Mouse (Mus musculus) myocyte (in vitro differentiated cells): ENCODE data around the gene Bdkrb2. TPM values are rescaled to one million over a fixed set of nuclear protein-coding genes. Genes with fewer than 3 reads are reported as not detected.

ENCODE experiments used
- H3K27me3 ChIP-seq: one replicate; pipeline ENCODE4 v1.6.1; 2011; ENCODE audit not compliant: control insufficient read depth, insufficient read depth, insufficient read length
- H3K36me3 ChIP-seq: one replicate; pipeline ENCODE4 v1.6.1; 2011; ENCODE audit not compliant: control insufficient read depth, insufficient read depth
- H3K4me2 ChIP-seq: one replicate; pipeline ENCODE4 v1.6.1; 2011; ENCODE audit warnings: low read depth, control low read depth
- H3K4me3 ChIP-seq: one replicate; pipeline ENCODE4 v1.5.1; 2011; ENCODE audit warnings: mild to moderate bottlenecking, control low read depth, moderate library complexity
- H3K79me2 ChIP-seq: one replicate; pipeline ENCODE4 v1.6.1; 2011; ENCODE audit not compliant: control insufficient read depth, insufficient read depth
- H3ac ChIP-seq: one replicate; pipeline ENCODE4 v1.6.1; 2011; ENCODE audit not compliant: control insufficient read depth, insufficient read length
- CEBPB ChIP-seq: IDR thresholded peaks from 2 replicates; pipeline ENCODE4 v1.6.1; 2011; ENCODE audit warnings: mild to moderate bottlenecking, moderate library complexity; ENCODE audit not compliant: poor library complexity, insufficient read depth, severe bottlenecking
- E2F4 ChIP-seq: IDR thresholded peaks from one replicate; pipeline ENCODE4 v1.6.1; 2011; ENCODE audit warnings: mild to moderate bottlenecking, control low read depth, moderate library complexity; ENCODE audit not compliant: insufficient read depth
- MAX ChIP-seq: IDR thresholded peaks from one replicate; pipeline ENCODE4 v1.6.1; 2011; ENCODE audit warnings: low read depth, mild to moderate bottlenecking, control low read depth
- MYOD1 ChIP-seq, 3 experiments: IDR thresholded peaks; one replicate each; pipeline ENCODE4 v1.6.1; 2011; ENCODE audit warnings: control low read depth in 2 of 3, low read depth in 2 of 3, mild to moderate bottlenecking in 2 of 3, moderate library complexity in 1 of 3; ENCODE audit not compliant: insufficient read length in 2 of 3, control insufficient read depth in 1 of 3
- MYOG ChIP-seq, 3 experiments: IDR thresholded peaks; one replicate each; pipeline ENCODE4 v1.6.1; 2011; ENCODE audit warnings: control low read depth in 2 of 3, low read depth in 2 of 3, mild to moderate bottlenecking in 2 of 3; ENCODE audit not compliant: insufficient read length in 2 of 3, control insufficient read depth in 1 of 3, insufficient read depth in 1 of 3
- POLR2A ChIP-seq: IDR thresholded peaks from one replicate; pipeline ENCODE4 v1.6.1; 2011; ENCODE audit warnings: low read depth, mild to moderate bottlenecking, control low read depth, moderate library complexity; ENCODE audit not compliant: insufficient read length
- POLR2AphosphoS2 ChIP-seq: IDR thresholded peaks from one replicate; pipeline ENCODE4 v1.6.1; 2011; ENCODE audit warnings: low read depth, control low read depth; ENCODE audit not compliant: insufficient read length
- REST ChIP-seq: IDR thresholded peaks from one replicate; pipeline ENCODE4 v1.6.1; 2011; ENCODE audit warnings: mild to moderate bottlenecking, control low read depth, moderate library complexity; ENCODE audit not compliant: insufficient read depth, insufficient read length
- SRF ChIP-seq: IDR thresholded peaks from one replicate; pipeline ENCODE4 v1.6.1; 2011; ENCODE audit warnings: low read depth; ENCODE audit not compliant: control insufficient read depth, insufficient read length
- TCF12 ChIP-seq: IDR thresholded peaks from one replicate; pipeline ENCODE4 v1.6.1; 2011; ENCODE audit warnings: mild to moderate bottlenecking, control low read depth; ENCODE audit not compliant: poor library complexity, insufficient read depth, severe bottlenecking
- TCF3 ChIP-seq: IDR thresholded peaks from one replicate; pipeline ENCODE4 v1.6.1; 2011; ENCODE audit warnings: low read depth, control low read depth; ENCODE audit not compliant: insufficient read length
- USF1 ChIP-seq: IDR thresholded peaks from one replicate; pipeline ENCODE4 v1.6.1; 2011; ENCODE audit warnings: low read depth, mild to moderate bottlenecking, control low read depth, moderate library complexity
- polyA plus RNA-seq: library from polyadenylated mRNA; unstranded; fragments of >200 nt; fragmentation: generic; extraction: Trizol; gene quantifications from one replicate; pipeline ENCODE4 v1.2.1, GENCODE M21; 2012; ENCODE audit warnings: missing spikeins

Bdkrb2 gene
- polyA plus RNA-seq, 1 experiment: 2.2 TPM

DNA sequence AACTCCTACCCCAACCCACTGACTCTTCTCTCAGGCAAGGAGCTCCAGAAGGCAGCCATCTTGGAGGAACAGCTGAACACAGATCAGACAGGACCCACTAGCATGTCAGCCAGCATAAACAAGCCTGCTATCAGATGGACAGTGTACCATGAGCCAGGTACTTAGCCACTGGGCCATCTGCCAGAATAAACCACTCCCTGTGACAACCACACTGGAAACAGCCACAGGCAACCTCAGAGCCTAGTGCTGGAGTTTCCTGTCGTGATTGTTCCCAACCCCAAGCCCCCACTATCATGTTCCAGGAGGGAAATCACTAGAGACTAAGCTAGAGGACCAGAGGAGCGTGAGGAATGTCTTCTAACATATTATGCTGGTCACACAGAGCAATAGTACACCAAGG is 39.3 kb upstream of the Bdkrb2 start:
- H3K36me3 ChIP-seq: no peaks in the 10 kb centered on the region
- no peak overlapping the region for H3K4me3 ChIP-seq
- no peaks in the 10 kb centered on the region for H3K79me2 ChIP-seq
- no peak overlapping the region for H3ac ChIP-seq
- H3K4me2 ChIP-seq: no peak overlapping the region
- TF ChIP-seq USF1 (no peak), TCF3 (no peak), MAX (no peak), POLR2AphosphoS2 (no peak), TCF12 (no peak), SRF (no peak), REST (no peak), MYOD1 (IDR thresholded peaks at IDR 0.05; ENCODE audit: control insufficient read depth in 1 of 3, insufficient read length in 2 of 3, low read depth in 2 of 3) (no peak), POLR2A (no peak), E2F4 (no peak), MYOG (IDR thresholded peaks at IDR 0.05; ENCODE audit: control insufficient read depth in 1 of 3, insufficient read depth in 1 of 3, insufficient read length in 2 of 3, low read depth in 2 of 3) (no peak), CEBPB (no peak)
- H3K27me3 ChIP-seq: no peaks in the 10 kb centered on the region

DNA sequence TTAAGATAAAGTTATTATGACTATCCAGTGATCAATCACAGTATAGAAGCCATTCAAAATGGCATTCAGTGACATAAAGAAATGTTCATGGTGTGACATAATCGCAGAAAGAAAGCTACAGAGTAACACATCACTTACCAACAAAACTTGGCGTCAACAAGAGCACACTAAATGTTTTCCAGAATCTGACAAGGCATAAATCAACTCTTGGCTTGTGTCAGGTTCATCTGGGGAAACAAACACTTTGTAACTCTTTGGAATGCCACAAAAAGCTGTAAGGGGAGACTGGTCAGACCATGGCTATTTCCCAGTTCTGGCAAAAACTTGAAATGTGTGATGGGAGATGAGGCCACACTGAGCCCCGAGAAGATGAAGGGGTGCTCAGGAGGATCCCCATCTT is 36.8 kb upstream of the Bdkrb2 start:
- Histone ChIP-seq H3K36me3 (no peaks in the 10 kb centered on the region), H3K27me3 (no peaks in the 10 kb centered on the region), H3K4me2 (no peak overlapping the region), H3K4me3 (no peak overlapping the region), H3ac (no peak overlapping the region), H3K79me2 (no peaks in the 10 kb centered on the region)
- TF ChIP-seq SRF (no peak), POLR2A (no peak), TCF3 (no peak), MYOD1 (IDR thresholded peaks at IDR 0.05; ENCODE audit: control insufficient read depth in 1 of 3, insufficient read length in 2 of 3, low read depth in 2 of 3) (no peak)

DNA sequence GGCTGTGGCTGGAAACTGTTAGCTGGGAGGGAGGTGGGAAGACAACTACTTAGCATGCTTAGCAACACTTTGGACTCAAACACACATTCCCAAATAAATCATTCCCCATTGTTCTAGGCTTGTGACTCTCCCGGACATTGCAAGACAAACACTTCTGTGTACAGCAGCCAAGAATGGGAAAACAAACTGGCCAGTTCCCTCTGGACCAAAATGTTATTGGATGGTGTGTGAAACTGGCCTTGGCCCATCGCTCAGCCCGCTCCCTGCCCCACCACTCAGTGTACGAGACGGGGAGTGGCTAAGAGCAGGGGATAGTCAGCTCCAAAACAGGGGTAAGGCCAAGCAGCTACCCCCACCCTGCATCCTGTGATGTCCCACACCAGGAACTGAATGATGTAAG is 36.2 kb upstream of the Bdkrb2 start:
- no peak overlapping the region for H3K4me2 ChIP-seq
- H3K79me2 ChIP-seq: no peaks in the 10 kb centered on the region
- TF ChIP-seq MYOD1 (IDR thresholded peaks at IDR 0.05; ENCODE audit: control insufficient read depth in 1 of 3, insufficient read length in 2 of 3, low read depth in 2 of 3) (no peak), TCF12 (no peak), POLR2A (no peak), POLR2AphosphoS2 (no peak), MAX (no peak), CEBPB (no peak), REST (no peak), E2F4 (no peak), TCF3 (no peak), MYOG (IDR thresholded peaks at IDR 0.05; ENCODE audit: control insufficient read depth in 1 of 3, insufficient read depth in 1 of 3, insufficient read length in 2 of 3, low read depth in 2 of 3) (no peak), SRF (no peak), USF1 (no peak)

DNA sequence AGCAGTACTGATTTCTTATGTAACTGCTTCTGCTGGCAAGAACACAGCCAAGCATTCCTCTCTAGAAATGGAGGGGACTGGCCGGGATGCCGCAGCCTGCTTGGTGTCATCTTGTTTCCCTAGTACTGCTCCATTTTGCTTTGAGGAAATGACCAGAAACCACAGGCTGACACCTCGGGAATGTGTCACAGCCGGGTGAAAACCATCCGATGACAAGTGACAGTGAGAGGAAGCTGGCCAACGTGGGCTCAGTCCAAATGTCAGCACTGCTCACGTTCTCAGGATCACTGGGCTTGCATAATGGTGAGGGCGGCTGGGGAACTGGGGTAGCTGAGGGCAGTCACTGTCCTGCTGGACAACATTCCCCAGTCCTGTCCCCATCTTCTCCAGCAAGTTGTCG is 33.5 kb upstream of the Bdkrb2 start:
- Histone ChIP-seq H3K4me2 (no peak overlapping the region), H3K27me3 (no peaks in the 10 kb centered on the region), H3K36me3 (no peaks in the 10 kb centered on the region), H3ac (no peak overlapping the region), H3K79me2 (no peaks in the 10 kb centered on the region), H3K4me3 (no peak overlapping the region)
- TF ChIP-seq SRF (no peak), MAX (no peak), POLR2AphosphoS2 (no peak), TCF12 (no peak), POLR2A (no peak), TCF3 (no peak), E2F4 (no peak), REST (no peak), USF1 (no peak), MYOG (IDR thresholded peaks at IDR 0.05; ENCODE audit: control insufficient read depth in 1 of 3, insufficient read depth in 1 of 3, insufficient read length in 2 of 3, low read depth in 2 of 3) (no peak), CEBPB (no peak), MYOD1 (IDR thresholded peaks at IDR 0.05; ENCODE audit: control insufficient read depth in 1 of 3, insufficient read length in 2 of 3, low read depth in 2 of 3) (no peak)

More for the DNA sequence above, 36.2 kb upstream of the Bdkrb2 start:
- Histone ChIP-seq H3K36me3 (no peaks in the 10 kb centered on the region), H3K4me3 (no peak overlapping the region), H3ac (no peak overlapping the region), H3K27me3 (no peaks in the 10 kb centered on the region)
